Mouse (Mus musculus): ENCODE results near the gene Tnip3.

DNA sequence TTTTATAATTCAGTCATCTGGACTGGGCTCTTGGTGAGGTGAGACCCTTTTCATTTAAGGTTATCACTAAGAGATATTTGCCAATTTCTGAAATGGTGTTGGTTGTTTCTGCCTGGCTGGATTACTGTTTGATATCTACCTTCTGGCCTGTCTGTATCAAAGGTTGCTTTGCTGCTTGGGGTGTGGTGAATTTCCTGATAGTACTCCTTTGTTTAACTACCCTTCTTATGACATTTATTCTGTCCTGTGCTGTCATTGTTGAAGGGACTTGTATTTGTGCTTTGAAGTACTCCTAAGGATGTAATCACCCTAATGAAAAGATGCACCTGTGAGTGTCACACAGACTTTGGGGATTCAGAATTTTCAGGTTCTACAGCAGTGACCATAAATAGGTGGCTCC, 96.1 kb downstream of the Tnip3 start:
- TF ChIP-seq CTCF (conservative IDR thresholded peaks at IDR 0.05; ENCODE audit: low read length) (no peak), NANOG (IDR thresholded peaks at IDR 0.05; ENCODE audit: borderline replicate concordance, low read length) (no peak)
